Mouse (Mus musculus): ENCODE measurements around the gene Ap4m1. TPM values are rescaled to one million over a fixed set of nuclear protein-coding genes. Genes with fewer than 3 reads are reported as not detected.

The Ap4m1 gene
- 10 to 100 TPM; 21.6 to 24.8 TPM for total RNA-seq (2021)
- long read RNA-seq, experiment 1, partial matches to known transcripts, result 0 of 5 reads
- long read RNA-seq, experiment 1, other reads (novel, unspliced or antisense), result 2 of 5 reads
- long read RNA-seq, experiment 2, partial matches to known transcripts, result 1 of 4 reads
- long read RNA-seq, experiment 2, other reads (novel, unspliced or antisense), result 0 of 4 reads

DNA sequence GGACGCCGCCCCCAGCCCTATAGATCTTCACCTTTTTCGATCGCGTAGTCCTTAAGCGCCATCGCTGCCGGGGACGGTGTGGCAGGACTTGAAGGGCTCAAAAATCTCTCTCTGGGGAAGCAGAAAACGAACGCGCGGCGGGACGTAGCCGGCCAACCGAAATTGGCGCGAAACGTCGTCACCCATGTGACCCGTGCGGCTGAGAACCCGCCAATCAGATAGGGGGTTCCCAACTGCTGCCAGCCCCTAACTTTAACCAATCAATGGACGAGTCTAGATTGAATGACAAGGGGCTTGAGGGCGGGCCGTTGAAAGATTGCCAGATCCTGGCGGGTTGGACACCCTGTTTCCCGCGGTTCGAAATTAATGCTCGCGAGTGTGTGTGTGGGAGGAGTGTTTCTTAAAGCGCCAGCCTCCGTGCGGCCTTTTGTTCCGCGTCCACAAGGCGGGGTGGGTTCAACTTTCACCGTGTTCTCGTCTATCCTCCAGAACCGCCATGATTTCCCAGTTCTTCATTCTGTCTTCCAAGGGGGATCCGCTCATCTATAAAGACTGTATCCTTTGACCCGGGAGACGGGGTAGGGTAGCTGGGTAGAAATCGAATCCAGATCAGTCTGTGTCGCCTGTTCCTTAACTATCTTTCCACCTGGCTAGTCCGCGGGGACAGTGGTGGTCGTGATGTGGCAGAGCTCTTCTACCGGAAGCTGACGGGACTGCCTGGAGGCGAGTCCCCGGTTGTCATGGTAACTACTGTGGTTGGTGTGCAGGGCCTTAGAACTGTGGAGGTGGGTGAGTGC lies at the start of gene Ap4m1, which contains the start of gene Mcm7:
Ap4m1 (plus strand) TSS at position 308 of the 797 bp plus-strand sequence.
Mcm7 (minus strand) TSS at position 728 of the 797 bp plus-strand sequence.
- intact Hi-C loops (cut with DNase I), result no loop called here
- peak; percentile 97 to 99 for DNase-seq (ENCODE audit: low spot score in 2 of 2)

DNA sequence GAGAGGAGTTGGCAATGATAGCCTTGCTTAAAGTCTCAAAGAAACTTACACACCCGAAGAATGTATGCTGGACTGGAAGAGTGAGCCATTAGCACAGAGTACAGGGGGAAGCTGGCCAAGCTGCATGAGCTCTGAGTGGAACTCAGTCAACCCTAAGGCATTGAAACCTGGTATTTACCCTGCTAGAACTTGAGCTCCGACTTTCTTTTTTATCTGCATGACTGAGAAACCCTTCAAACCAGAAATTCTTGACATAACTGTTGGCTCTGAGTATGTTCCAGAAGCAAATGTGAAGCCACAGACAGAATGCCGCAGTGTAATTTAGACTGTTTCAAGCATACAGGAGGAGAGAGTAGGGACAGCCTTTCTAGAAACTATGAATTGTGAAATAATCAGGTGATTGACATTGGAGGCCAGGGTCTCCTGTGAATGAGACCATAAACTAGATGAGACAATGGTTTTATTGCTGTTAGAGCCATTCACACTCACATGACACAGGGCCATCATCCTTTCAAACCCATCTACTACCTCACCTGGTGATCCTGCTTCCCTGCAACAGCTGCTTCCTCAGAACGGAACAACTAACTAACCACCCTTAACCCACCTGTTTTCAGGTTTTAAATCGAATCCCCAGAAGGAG lies 39.3 kb upstream of the Ap4m1 start:
- intact Hi-C loops (cut with DNase I), result no loop called here
- no peak for DNase-seq (ENCODE audit: low spot score in 2 of 2)

DNA sequence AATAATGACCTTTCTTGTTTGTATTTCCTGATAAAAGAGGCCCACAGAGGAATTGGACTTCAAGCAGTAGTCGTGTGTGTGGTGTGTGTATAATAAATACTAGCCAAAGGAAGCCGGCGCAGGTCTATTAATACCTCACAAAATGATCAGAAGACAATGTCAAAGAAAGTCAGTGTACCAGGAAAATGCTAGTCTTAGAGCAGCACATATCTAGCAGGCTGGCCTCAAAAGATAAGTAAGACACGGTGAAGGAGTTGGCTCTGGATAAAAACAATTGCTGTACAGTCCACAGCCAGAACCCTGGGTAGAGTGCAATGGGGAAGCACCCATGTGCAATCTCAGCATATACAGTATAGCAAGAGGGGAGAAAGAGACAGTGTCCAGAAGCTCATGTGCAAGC lies 34.5 kb upstream of the Ap4m1 start:
- DNase-seq (ENCODE audit: low spot score in 2 of 2), result no peak
- intact Hi-C loops (cut with DNase I), result no loop called here

DNA sequence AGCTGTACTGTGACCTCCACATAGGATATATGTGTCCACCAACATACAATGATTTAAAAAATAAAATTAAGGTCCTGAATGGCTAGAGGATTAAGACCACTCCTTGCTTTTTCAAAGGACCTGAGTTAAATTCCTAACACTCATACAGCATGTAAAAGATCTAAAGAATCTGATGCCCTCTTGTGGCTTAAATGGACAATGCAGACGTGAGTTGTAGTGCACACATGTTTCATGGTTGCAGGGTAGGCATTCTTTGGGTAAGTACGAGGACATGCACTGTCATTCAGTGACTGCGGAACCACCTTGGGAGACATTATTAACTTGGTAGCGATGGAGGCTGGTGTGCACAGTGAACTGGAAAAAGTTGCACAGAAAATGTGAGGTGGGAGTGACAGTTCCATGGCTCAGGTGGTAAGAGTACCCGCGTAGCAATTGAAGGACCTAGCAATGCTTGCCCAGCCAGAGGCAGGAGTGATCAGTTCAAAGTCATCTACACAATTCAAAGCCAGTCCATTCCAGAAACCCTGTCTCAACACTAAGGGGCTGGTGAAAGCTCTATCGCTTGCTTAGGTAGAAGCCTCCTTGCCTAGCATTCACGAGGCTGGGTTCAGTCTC lies 33.8 kb upstream of the Ap4m1 start:
- intact Hi-C loops (cut with DNase I), result no loop called here

DNA sequence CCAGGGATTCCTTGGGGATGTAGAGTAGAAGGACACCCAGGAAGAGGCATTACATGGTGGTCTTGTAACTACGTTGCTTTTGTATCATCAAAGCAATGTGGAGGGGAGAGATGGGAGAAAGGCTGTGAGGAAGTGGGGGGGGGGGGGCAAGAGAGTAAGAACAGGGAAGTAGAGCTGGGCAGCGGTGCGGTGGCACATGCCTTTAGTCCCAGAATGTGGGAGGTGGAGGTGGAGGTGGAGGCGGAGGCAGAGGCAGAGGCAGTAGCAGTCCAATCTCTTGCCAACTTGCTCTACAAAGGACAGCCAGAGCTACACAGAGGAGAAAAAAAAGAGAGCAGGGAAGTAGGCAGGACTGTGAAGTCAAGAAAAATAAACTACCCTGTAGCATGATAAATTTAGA lies 33.2 kb upstream of the Ap4m1 start:
- intact Hi-C loops (cut with DNase I), result no loop called here
- DNase-seq (ENCODE audit: low spot score in 2 of 2), result no peak

More for the DNA sequence above, 33.8 kb upstream of the Ap4m1 start:
- peak; percentile 36 to 48 for DNase-seq (ENCODE audit: low spot score in 2 of 2)

DNA sequence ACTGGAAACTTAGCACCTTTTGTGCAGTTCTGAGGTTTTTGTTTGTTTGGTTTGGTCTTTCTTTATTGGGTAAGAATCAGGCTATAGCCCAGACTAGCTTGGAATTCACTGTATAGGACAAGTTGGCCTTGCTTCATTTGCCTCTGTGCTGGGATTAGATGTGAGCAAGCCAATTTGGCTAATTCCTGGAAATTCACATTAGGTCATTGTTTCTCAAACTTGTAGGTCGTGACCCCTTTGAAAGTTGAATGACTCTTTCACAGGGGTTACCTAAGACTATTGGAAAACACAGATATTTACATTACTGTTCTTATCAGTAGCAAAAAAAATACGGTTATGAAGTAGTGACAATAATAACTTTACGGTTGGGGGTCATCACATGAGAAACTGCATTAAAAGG lies 17.4 kb upstream of the Ap4m1 start:
- DNase-seq (ENCODE audit: low spot score in 2 of 2), result no peak
- intact Hi-C loops (cut with DNase I), result no loop called here

DNA sequence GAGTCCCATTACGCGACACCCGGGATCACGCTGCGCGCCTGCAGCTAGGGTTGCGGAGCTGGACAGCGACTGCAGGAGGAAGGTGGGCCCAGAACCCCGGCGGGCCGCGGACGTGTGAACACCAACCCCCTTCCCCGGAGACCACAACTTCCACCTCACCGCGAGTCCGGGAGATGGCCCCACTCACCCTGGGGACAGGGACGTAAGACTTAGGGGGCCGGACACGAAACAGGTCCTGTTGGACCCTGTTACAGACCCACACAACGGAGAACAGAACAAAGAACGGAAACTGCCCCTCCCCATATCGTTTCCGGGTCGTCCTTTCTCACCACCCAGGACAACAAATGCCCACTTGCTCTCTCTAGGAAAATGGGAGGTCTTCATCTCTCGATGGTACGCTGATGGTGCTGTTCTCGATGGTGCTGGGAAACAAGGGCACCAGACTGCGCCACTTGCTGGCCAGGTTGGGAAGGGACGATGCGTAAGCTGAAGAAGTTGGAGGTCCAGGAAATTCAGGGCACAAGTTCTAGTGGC lies 16.3 kb upstream of the Ap4m1 start, which contains the start of gene Zfp113:
Zfp113 (minus strand) TSS at position 302 of the 534 bp plus-strand sequence.
- DNase-seq (ENCODE audit: low spot score in 2 of 2), result peak; percentile 89 to 96
- intact Hi-C loops (cut with DNase I), result loop anchor here (5.0 kb wide), 1 partner anchor 368 kb away; the partner anchor contains the start of genes Mepce and Zcwpw1

DNA sequence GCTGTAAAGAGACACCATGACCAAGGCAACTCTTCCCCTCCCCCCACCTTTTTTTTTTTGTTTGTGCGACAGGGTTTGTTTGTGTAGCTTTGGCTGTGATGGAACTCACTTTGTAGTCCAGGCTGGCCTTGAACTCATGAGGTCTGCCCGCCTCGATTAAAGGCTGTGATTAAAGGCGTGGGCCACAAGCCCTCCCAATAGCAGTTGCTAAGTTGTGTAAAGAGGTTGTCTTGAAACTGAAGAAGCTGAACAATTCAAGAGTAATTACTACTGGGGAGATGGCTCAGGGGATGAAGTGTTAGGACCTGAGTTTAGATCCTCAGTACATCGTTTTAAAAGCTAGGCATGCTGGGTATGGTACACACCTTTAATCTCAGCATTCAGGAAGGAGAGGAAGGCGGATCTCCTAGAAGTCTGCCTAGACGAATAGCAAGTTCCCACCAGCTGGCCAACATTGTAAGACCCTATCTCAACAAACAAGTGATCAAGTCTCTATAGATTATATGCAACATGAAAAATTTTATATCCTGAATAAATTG lies 11.5 kb upstream of the Ap4m1 start:
- intact Hi-C loops (cut with DNase I), result no loop called here
- DNase-seq (ENCODE audit: low spot score in 2 of 2), result no peak

DNA sequence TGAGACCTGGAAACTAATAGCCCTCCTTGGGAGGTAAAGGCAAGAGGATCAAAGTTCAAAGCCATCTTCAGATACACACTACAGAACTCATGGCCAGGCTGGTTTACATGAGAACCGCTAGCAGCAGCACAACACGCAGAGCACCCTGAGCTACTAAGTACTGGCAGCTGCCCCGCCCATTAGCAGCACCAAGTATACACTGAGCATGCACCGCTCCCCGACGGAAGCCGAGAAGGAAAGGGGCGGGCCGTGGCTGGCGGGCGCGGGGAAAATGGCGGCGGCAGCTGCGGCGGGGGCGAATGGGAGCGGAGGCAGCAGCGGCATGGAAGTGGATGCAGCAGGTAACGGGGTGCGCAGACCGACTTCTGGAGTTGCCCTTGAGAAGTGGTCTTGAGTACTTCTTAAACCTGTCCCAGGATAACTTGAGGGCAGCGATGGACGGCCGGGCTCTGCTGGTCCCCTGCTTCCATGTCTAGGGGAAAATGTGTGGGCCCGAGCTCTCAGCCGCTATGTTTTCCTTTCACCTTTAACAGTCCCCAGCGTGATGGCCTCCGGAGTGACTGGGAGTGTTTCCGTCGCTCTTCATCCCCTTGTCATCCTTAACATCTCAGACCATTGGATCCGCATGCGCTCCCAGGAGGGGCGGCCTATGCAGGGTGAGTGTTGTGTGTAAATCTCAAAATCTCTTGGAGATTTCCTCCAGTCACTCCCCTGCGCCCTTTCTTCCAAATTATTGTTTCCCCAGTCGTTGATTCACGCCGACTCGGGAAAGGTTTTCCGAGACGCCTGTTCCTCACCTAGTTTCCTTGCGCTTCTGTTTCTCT lies 10.7 kb upstream of the Ap4m1 start, which contains the start of gene Cops6:
Cops6 (plus strand) TSS at position 230 of the 824 bp plus-strand sequence.
- DNase-seq (ENCODE audit: low spot score in 2 of 2), result peak; percentile 94 to 95
- intact Hi-C loops (cut with DNase I), result loop anchor here (1.0 kb wide), 1 partner anchor 26 kb away; the partner anchor contains the start of genes Cnpy4 and Taf6

DNA sequence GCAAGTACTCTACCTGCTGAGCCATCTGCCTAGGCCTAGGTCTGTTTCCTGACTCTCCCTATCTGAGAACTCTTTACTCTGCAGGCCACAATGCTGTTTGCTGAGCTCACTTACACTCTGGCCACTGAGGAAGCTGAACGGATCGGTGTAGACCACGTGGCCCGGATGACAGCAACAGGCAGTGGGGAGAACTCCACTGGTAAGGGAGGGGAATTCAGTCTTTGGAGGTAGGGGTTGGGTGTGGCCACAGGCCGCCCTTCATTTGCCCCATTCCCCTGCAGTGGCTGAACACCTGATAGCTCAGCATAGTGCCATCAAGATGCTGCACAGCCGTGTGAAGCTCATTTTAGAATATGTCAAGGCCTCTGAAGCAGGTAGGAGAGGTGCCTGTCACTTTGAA lies 8.8 kb upstream of the Ap4m1 start:
- intact Hi-C loops (cut with DNase I), result no loop called here
- no peak for DNase-seq (ENCODE audit: low spot score in 2 of 2)

DNA sequence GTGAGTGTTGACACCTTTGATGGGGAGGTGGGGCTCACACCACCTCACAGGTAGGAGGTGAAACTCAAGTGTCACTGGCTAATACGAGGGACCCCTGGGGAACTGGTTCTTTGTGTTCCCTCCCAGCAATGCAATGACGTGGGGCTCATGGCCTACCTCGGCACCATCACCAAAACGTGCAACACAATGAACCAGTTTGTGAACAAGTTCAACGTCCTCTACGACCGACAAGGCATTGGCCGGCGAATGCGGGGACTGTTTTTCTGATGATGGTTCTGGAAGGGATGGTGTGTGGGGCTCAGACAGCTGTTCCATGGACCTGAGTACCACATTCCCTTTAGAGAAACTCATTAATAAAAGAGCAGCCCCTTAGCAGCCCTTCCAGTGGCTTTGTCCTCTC lies 8.2 kb upstream of the Ap4m1 start:
- DNase-seq (ENCODE audit: low spot score in 2 of 2), result no peak
- intact Hi-C loops (cut with DNase I), result no loop called here

DNA sequence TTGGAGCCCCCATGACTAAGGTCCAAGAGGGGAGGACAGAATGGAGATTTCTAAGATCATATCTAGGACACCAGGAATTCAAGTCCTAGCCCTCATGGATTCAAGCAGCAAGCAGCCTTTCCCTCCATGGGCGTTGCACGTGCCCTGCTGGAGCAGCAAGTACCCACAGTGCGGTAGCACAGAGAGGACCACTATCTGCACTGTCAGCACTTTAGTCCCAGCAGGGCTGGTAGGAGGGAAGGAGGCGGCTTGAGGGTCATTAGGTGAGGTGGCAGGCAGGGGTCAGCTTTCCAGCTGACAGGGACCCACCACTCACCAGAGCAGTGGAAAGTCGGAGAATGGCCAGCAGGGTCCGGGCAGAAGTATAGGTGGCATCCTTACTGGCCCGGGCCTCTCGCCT lies 6.2 kb upstream of the Ap4m1 start:
- intact Hi-C loops (cut with DNase I), result no loop called here

DNA sequence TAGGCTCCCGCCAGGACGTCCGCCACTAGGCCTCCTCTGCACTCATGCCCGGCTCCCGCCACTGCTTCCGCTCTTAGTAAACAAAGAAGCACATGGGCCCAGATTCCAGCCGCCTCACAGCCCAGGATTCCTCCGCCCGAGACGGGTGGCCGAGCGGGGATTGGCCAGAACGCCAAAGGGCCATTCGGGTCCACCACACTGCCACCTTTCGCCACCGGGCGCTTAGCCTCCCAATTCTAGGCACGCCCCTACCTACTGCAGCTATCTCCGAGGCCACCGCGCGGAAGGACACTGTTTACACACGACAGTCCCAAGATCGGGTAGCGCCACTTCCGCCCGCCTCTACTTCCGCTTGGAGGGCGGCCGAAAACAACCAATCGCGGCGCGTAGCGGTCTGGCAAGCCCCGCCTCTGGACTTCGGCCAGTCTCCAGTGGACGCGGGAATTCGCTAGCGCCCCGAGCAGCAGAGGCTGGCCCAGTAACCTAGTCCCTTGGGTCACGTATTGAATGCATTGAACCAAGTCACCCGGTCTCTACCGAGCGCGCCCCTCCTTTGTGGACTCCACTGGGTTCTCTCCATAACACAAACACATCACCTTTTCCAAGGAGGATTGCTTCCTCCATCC lies 753 bp upstream of the Ap4m1 start:
- intact Hi-C loops (cut with DNase I), result no loop called here
- peak; percentile 95 to 97 for DNase-seq (ENCODE audit: low spot score in 2 of 2)

More for the DNA sequence above, 6.2 kb upstream of the Ap4m1 start:
- DNase-seq (ENCODE audit: low spot score in 2 of 2), result no peak

DNA sequence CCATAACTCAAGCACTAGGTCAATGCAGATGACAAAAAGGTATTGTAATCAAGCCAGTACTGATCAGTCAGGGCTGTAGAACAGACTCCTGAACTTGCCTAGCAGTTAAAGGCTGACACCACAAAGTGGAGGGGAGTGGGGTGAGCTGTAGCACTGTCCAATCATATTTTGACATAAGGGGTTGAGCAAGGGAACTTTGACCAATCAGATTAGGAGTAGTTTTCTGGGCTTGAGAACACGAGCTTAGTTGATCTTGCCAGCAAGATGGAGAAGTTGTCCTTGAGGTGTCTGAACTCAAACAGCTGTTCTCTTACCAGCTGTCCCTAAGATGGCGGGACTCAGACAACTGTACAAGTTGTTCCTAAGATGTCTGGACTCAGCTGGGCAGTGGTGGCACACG lies 1.4 kb downstream of the Ap4m1 start:
- DNase-seq (ENCODE audit: low spot score in 2 of 2), result no peak
- intact Hi-C loops (cut with DNase I), result no loop called here

DNA sequence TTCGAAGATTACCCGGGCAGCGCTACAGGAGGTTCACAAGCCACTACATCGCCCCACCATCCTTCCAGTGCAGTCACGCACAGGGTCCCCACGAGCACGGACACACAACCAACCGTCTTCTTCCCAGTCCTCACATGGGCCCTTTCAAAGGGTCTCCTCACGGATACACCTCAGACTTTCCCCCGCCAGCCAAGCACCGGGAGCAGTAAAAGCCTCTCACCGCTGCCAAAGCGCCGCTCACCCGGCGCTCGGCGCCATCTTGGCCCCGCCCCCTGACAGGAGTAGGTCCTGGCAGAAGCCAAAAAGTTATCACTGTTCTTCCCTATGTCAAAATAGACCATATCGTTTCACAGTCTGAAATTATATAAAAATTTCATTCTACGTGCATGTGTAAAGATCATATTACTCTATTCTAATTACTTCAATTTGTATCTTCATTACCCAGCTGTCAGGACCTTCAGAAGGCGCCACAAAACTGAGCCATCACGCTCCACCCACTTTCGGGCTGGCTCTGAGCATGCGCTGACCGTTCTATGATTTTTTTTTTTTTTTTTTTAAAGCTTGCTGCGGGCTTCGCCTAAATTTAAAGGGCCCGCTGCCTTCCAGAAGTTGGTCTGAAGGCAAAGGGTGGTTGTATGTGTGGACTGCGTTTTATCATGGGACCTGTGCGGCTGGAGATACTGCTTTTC lies 15.3 kb downstream of the Ap4m1 start, which contains the start of the genes Taf6 and Cnpy4:
Taf6 (minus strand) TSS at position 502 of the 689 bp plus-strand sequence.
Cnpy4 (plus strand) TSS at position 536 of the 689 bp plus-strand sequence.
- intact Hi-C loops (cut with DNase I), result loop anchor here (1.0 kb wide), 2 partner anchors 11 to 26 kb away; partner anchors contain the start of gene Cops6
- peak; percentile 84 to 89 for DNase-seq (ENCODE audit: low spot score in 2 of 2)

DNA sequence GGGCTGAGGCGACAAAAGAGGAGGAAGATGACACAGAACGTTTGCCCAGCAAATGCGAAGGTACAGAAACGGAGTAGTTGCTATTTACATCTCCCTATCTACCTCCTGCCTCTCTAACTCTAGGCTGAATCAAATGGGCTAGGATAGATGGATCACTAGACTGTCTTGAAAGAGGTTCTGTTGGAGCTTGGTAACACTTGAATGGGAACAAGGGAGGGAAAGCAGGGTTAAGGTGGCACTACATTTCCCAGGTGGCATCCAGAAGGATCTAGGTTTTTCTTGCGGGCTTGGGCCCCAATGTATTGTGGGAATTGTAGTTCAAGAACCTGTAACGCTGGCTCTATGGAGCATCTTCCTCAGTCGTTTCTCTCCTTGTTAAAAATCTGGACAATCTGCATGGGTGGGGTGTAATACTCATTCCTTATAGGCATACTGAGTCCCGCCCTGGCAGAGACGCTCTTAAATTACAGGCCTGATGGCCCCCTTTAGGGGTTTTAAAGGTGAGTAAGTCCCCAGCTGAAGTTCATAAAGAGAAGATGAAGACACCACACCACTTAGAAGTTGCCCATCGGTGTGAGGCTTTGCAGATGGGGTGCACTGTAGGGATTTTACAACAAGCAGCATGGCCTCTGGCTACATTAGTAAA lies 16.0 kb downstream of the Ap4m1 start:
- peak; percentile 78 to 84 for DNase-seq (ENCODE audit: low spot score in 2 of 2)
- intact Hi-C loops (cut with DNase I), result loop anchor here (1.0 kb wide), 2 partner anchors 11 to 26 kb away; partner anchors contain the start of gene Cops6

Measured in left cerebral cortex, postnatal 14 days (tissue).